Mouse (Mus musculus): Measurements from ENCODE around the gene Cep162. TPM values are rescaled to one million over a fixed set of nuclear protein-coding genes. Genes with fewer than 3 reads are reported as not detected.

Cep162 gene
- polyA plus RNA-seq, 1 experiment: 1.1 TPM

DNA sequence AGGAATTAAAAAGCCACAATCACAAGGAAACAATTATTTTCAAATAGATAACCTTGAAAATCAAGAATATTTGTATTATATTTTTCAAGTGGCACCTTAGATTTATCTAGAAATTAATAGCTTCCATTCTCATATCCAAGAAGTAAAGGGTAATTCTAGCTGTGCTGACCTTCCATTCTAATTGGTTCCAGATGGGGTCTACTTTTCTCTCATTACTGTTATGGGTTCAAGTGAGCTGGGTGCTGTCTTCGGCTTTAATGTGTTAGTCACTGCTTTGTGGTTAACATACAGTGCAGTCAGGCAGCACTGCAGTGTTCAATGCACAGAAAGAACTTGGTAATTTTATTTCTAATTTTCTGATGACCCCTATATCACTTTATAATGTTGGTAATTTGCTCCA lies 61.6 kb downstream of the Cep162 start:
- WGBS: 92% methylated on average over 1 of the region's 1 CpGs
- Histone ChIP-seq H3K4me3 (ENCODE audit: extremely low read depth, insufficient read depth, insufficient read length) (no peak overlapping the region), H3K27ac (ENCODE audit: insufficient read depth, low read length) (no peak overlapping the region), H3K27me3 (ENCODE audit: control insufficient read depth, insufficient read depth, low read length) (no peaks in the 10 kb centered on the region), H3K36me3 (ENCODE audit: control insufficient read depth, insufficient read depth, low read length) (peaks cover 26% of the 10 kb centered on the region), H3K4me1 (ENCODE audit: control insufficient read depth, insufficient read depth, insufficient read length) (no peaks in the 10 kb centered on the region)
- TF ChIP-seq POLR2A (IDR thresholded peaks at IDR 0.05; ENCODE audit: low read depth, low read length) (no peak), CTCF (IDR thresholded peaks at IDR 0.05; ENCODE audit: extremely low read depth, insufficient read depth, insufficient read length, insufficient replicate concordance) (no peak)
- DNase-seq (ENCODE audit: low read depth in 1 of 2, low spot score in 2 of 2): no peak

DNA sequence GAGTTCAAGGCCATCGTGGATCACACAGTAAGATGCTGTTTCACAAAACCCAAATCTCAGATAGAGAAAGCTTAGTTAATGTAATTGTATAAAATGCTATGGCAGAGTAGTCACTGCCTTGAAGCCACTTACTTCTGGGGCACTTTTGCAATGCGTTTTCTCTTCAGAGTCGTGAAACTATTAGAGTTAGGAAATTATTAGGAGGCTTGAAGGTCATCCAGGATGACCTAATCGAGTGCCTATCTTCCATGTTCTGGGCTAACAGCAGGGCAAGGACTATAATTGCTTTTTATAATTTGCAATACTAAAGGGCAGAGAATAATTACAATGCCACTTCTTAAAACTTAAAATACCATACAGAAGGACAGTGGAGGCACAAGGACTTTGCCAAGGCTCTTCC lies 68.0 kb downstream of the Cep162 start:
- Histone ChIP-seq H3K27me3 (ENCODE audit: control insufficient read depth, insufficient read depth, low read length) (no peaks in the 10 kb centered on the region), H3K36me3 (ENCODE audit: control insufficient read depth, insufficient read depth, low read length) (peaks cover 8% of the 10 kb centered on the region), H3K4me3 (ENCODE audit: extremely low read depth, insufficient read depth, insufficient read length) (no peak overlapping the region), H3K4me1 (ENCODE audit: control insufficient read depth, insufficient read depth, insufficient read length) (no peaks in the 10 kb centered on the region), H3K27ac (ENCODE audit: insufficient read depth, low read length) (no peak overlapping the region)
- no peak for TF ChIP-seq CTCF (IDR thresholded peaks at IDR 0.05; ENCODE audit: extremely low read depth, insufficient read depth, insufficient read length, insufficient replicate concordance)
- no peak for TF ChIP-seq POLR2A (IDR thresholded peaks at IDR 0.05; ENCODE audit: low read depth, low read length)
- DNase-seq (ENCODE audit: low read depth in 1 of 2, low spot score in 2 of 2): no peak
- 88% methylated on average over 4 of the region's 4 CpGs for WGBS

DNA sequence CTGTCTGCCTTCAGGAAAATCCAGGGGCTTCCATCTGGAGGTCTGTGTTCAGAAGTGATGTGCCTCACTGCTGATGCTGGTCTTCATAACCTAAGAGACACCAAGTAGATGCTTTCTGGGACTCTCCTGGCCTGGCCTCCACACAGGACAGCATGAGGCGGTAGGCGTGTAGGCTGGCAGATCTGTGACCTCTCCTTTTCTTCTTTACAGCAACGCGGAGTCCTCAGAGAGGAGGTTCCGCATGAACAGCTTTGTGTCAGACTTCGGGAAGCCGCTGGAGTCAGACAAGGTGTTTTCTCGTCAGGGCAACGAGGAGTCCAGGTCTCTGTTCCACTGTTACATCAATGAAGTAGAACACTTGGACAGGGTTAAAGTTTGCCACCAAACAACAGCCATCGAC lies 73.1 kb downstream of the Cep162 start:
- DNase-seq (ENCODE audit: low read depth in 1 of 2, low spot score in 2 of 2): no peak
- Histone ChIP-seq H3K27ac (ENCODE audit: insufficient read depth, low read length) (no peak overlapping the region), H3K4me1 (ENCODE audit: control insufficient read depth, insufficient read depth, insufficient read length) (no peaks in the 10 kb centered on the region), H3K27me3 (ENCODE audit: control insufficient read depth, insufficient read depth, low read length) (no peaks in the 10 kb centered on the region), H3K4me3 (ENCODE audit: extremely low read depth, insufficient read depth, insufficient read length) (no peak overlapping the region), H3K36me3 (ENCODE audit: control insufficient read depth, insufficient read depth, low read length) (no peaks in the 10 kb centered on the region)
- TF ChIP-seq CTCF (IDR thresholded peaks at IDR 0.05; ENCODE audit: extremely low read depth, insufficient read depth, insufficient read length, insufficient replicate concordance) (no peak), POLR2A (IDR thresholded peaks at IDR 0.05; ENCODE audit: low read depth, low read length) (no peak)
- WGBS: 92% methylated on average over 10 of the region's 10 CpGs

DNA sequence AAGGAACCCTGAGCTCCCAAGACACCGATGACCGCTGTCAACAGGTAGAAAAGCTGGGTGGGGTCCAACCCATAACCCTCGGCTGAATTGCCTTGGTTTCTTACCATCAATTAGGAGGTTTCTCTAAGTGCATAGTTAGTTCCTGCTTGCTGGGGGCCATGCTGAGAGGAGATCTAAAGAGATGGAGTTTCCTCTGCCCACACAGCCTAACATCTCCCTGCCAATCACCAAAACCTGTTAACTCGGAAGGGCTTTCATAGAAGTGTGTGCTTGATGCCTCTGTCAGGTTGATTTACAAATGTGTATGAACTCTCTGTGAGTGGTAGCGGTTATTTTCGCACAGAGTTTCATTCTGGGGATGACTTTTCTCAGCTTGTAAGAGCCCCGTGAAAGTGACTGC lies 76.8 kb downstream of the Cep162 start:
- Histone ChIP-seq H3K4me3 (ENCODE audit: extremely low read depth, insufficient read depth, insufficient read length) (no peak overlapping the region), H3K27ac (ENCODE audit: insufficient read depth, low read length) (no peak overlapping the region), H3K27me3 (ENCODE audit: control insufficient read depth, insufficient read depth, low read length) (no peaks in the 10 kb centered on the region), H3K4me1 (ENCODE audit: control insufficient read depth, insufficient read depth, insufficient read length) (no peaks in the 10 kb centered on the region), H3K36me3 (ENCODE audit: control insufficient read depth, insufficient read depth, low read length) (no peaks in the 10 kb centered on the region)
- DNase-seq (ENCODE audit: low read depth in 1 of 2, low spot score in 2 of 2): no peak
- WGBS: 40% methylated on average over 7 of the region's 7 CpGs
- no peak for TF ChIP-seq CTCF (IDR thresholded peaks at IDR 0.05; ENCODE audit: extremely low read depth, insufficient read depth, insufficient read length, insufficient replicate concordance)

DNA sequence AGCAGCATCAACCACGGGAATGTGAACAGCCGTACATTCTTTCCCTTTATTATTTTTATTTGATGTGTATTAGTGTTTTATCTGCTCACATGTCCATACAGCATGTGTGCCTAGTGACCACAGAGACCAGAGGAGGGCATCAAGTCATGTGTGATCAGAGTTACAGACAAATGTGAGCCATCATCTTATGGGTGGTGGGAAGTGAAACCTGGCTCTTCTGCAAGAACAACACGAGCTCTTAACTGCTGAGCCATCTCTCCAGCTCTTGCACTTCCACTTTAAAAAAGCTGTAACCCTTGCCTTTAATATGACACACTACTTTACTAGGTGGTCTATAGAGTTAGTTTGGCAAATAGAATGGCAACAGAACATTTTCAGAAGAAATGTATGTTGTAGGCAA lies 83.8 kb downstream of the Cep162 start:
- no peaks in the 10 kb centered on the region for H3K36me3 ChIP-seq (ENCODE audit: control insufficient read depth, insufficient read depth, low read length)
- H3K27me3 ChIP-seq (ENCODE audit: control insufficient read depth, insufficient read depth, low read length): no peaks in the 10 kb centered on the region
- TF ChIP-seq CTCF (IDR thresholded peaks at IDR 0.05; ENCODE audit: extremely low read depth, insufficient read depth, insufficient read length, insufficient replicate concordance): no peak
- no peak for TF ChIP-seq POLR2A (IDR thresholded peaks at IDR 0.05; ENCODE audit: low read depth, low read length)
- H3K4me1 ChIP-seq (ENCODE audit: control insufficient read depth, insufficient read depth, insufficient read length): no peaks in the 10 kb centered on the region
- no peak overlapping the region for H3K4me3 ChIP-seq (ENCODE audit: extremely low read depth, insufficient read depth, insufficient read length)
- no peak overlapping the region for H3K27ac ChIP-seq (ENCODE audit: insufficient read depth, low read length)
- DNase-seq (ENCODE audit: low read depth in 1 of 2, low spot score in 2 of 2): no peak
- 52% methylated on average over 3 of the region's 3 CpGs for WGBS

DNA sequence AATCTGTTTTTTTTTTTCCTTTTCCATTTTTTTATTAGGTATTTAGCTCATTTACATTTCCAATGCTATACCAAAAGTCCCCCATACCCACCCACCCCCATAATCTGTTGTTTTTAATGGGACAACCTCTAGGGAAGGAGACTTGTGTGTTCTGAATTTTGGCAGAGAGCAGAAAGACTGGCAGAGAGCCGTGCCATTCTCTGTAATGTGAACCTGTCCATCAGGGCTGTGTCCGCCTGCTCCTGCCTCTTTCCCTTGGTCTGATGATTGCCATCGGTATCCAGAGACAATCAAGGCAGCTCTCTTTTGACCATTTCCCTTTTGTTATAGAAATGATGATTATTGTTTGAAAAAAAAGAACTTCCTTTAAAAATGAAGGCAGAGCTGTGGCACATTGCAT lies 84.4 kb downstream of the Cep162 start:
- Histone ChIP-seq H3K36me3 (ENCODE audit: control insufficient read depth, insufficient read depth, low read length) (no peaks in the 10 kb centered on the region), H3K4me1 (ENCODE audit: control insufficient read depth, insufficient read depth, insufficient read length) (no peaks in the 10 kb centered on the region), H3K4me3 (ENCODE audit: extremely low read depth, insufficient read depth, insufficient read length) (no peak overlapping the region), H3K27ac (ENCODE audit: insufficient read depth, low read length) (no peak overlapping the region), H3K27me3 (ENCODE audit: control insufficient read depth, insufficient read depth, low read length) (no peaks in the 10 kb centered on the region)
- no peak for DNase-seq (ENCODE audit: low read depth in 1 of 2, low spot score in 2 of 2)
- TF ChIP-seq CTCF (IDR thresholded peaks at IDR 0.05; ENCODE audit: extremely low read depth, insufficient read depth, insufficient read length, insufficient replicate concordance): no peak
- no peak for TF ChIP-seq POLR2A (IDR thresholded peaks at IDR 0.05; ENCODE audit: low read depth, low read length)
- 76% methylated on average over 3 of the region's 3 CpGs for WGBS

DNA sequence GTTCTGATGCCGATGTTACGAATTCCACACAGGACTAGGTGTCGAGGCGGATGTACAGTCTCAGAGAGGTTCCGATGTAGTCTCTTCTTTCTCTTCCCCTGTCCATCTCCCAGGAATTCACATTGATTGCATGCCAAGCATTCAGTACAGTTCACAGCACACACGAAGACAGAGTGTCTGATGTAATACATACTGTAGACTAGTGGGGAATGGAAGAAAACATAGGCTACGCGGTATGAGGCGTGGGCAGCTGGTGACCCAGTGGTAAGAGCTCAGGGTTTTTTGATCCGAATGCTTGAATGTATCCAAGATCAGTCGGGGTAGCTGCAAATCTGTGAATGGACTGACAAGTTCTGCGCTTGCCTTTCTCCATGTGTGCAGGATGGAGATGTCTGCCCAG lies 86.2 kb downstream of the Cep162 start:
- Histone ChIP-seq H3K27me3 (ENCODE audit: control insufficient read depth, insufficient read depth, low read length) (no peaks in the 10 kb centered on the region), H3K36me3 (ENCODE audit: control insufficient read depth, insufficient read depth, low read length) (no peaks in the 10 kb centered on the region), H3K4me1 (ENCODE audit: control insufficient read depth, insufficient read depth, insufficient read length) (no peaks in the 10 kb centered on the region), H3K4me3 (ENCODE audit: extremely low read depth, insufficient read depth, insufficient read length) (no peak overlapping the region), H3K27ac (ENCODE audit: insufficient read depth, low read length) (no peak overlapping the region)
- WGBS: 91% methylated on average over 12 of the region's 12 CpGs
- DNase-seq (ENCODE audit: low read depth in 1 of 2, low spot score in 2 of 2): no peak
- TF ChIP-seq CTCF (IDR thresholded peaks at IDR 0.05; ENCODE audit: extremely low read depth, insufficient read depth, insufficient read length, insufficient replicate concordance): no peak
- TF ChIP-seq POLR2A (IDR thresholded peaks at IDR 0.05; ENCODE audit: low read depth, low read length): no peak
